Mouse (Mus musculus) liver, postnatal 0 days (tissue): Measurements from ENCODE around the gene Dact3.

Experiments used
- CTCF ChIP-seq: sonication (generic); IDR thresholded peaks from 2 replicates; pipeline ENCODE4 v1.5.1; 2016; ENCODE audit warnings: antibody characterized with exemption, low read depth
- EP300 ChIP-seq: IDR thresholded peaks from 2 replicates; pipeline ENCODE4 v1.6.1; 2016; ENCODE audit warnings: antibody characterized with exemption, low read depth, mild to moderate bottlenecking

GRCm38 (mm10) chr7:16879796-16880547 is 4.9 kb downstream of the Dact3 start:
- TF ChIP-seq CTCF (no peak), EP300 (no peak)
